13 mouse cellular contexts compared by ENCODE assay signal in the genomic region with DNA sequence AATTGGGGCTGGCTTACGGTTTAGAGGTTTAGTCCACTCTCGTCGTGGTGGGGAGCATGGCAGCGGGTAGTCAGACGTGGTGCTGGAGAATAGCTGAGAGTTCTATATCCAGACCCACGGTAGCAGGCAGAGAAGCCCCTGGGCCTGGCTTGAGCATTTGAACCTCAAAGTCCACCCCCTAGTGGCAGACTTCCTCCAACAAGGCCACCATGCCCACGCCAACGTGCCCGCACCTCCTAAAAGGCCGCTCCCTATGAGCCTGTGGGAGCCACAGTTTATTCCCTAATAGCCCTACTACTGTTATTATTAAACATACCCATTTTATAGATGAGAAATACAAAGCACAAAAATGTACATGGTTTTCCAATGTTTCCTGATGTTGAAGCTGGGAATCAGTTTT. TPM values are rescaled to one million over a fixed set of nuclear protein-coding genes. Genes with fewer than 3 reads are reported as not detected.
A peak's percentile ranks its signal among the peaks of the same experiment; 100 is the strongest.
DNase-seq lines count a peak whose midpoint lies in the region; ATAC-seq and TF ChIP-seq lines count a peak whose summit lies in the region.
"Had no signal": no experiment of that assay in that cellular context is flagged by ENCODE, and none has a peak within 500 bp of the region (broad histone marks: within the 10 kb centered on the region; RNA-seq: fewer than 3 reads in every experiment).

No protein-coding gene starts in this region.

- no peaks in the 10 kb centered on the region for H3K36me3 ChIP-seq in kidney, embryonic 15.5 days
- no peaks in the 10 kb centered on the region for H3K36me3 ChIP-seq in lung, embryonic 14.5 days (ENCODE audit: insufficient read depth)
- H3K36me3 ChIP-seq: embryonic facial prominence, embryonic 13.5 days; G1E; liver, embryonic 15.5 days had no signal

- ATAC-seq in kidney, embryonic 15.5 days (replicated peaks; ENCODE audit: low FRiP score): no peak
- ATAC-seq in lung, embryonic 14.5 days (ENCODE audit: insufficient read depth): no peak

- no peak overlapping the region for H3K4me3 ChIP-seq in kidney, embryonic 15.5 days (replicated peaks)
- no peak overlapping the region for H3K4me3 ChIP-seq in lung, embryonic 14.5 days (ENCODE audit: low read depth, low read length)
- H3K4me3 ChIP-seq: embryonic facial prominence, embryonic 13.5 days; liver, embryonic 15.5 days had no signal

- H3K4me1 ChIP-seq in kidney, embryonic 15.5 days: 0 out of 2 replicates have a peak, but pooled peaks cover 2% of the 10 kb centered on the region
- no peaks in the 10 kb centered on the region for H3K4me1 ChIP-seq in lung, embryonic 14.5 days (ENCODE audit: insufficient read depth)
- H3K4me1 ChIP-seq: liver, embryonic 15.5 days had no signal

- H3K9me3 ChIP-seq in kidney, embryonic 15.5 days (replicated peaks): no peaks in the 10 kb centered on the region
- no peaks in the 10 kb centered on the region for H3K9me3 ChIP-seq in lung, embryonic 14.5 days (ENCODE audit: low read depth, low read length)
- H3K9me3 ChIP-seq: embryonic facial prominence, embryonic 13.5 days; G1E; liver, embryonic 15.5 days had no signal

- no peaks in the 10 kb centered on the region for H3K27me3 ChIP-seq in kidney, embryonic 15.5 days
- H3K27me3 ChIP-seq in lung, embryonic 14.5 days (ENCODE audit: insufficient read depth, low read length): no peaks in the 10 kb centered on the region
- H3K27me3 ChIP-seq: embryonic facial prominence, embryonic 13.5 days had no signal

- peak; percentile 43 for TF ChIP-seq CTCF in lung, embryonic 14.5 days (IDR thresholded peaks at IDR 0.05; ENCODE audit: low read depth)

- H3K27ac ChIP-seq in kidney, embryonic 15.5 days: no peak overlapping the region
- H3K27ac ChIP-seq in lung, embryonic 14.5 days (ENCODE audit: low read depth): no peak overlapping the region
- H3K27ac ChIP-seq: embryonic facial prominence, embryonic 13.5 days; liver, embryonic 15.5 days had no signal

- no peak overlapping the region for H3K4me2 ChIP-seq in kidney, embryonic 15.5 days
- H3K4me2 ChIP-seq in lung, embryonic 14.5 days: no peak overlapping the region
- H3K4me2 ChIP-seq: embryonic facial prominence, embryonic 13.5 days; liver, embryonic 15.5 days had no signal

- peak; percentile 44 to 49 for DNase-seq in cerebellum, postnatal 10 days
- DNase-seq in cerebellum, adult 8-10 months: no peak
- peak; percentile 21 for DNase-seq in kidney, adult 9 months
- DNase-seq in lung, embryonic 14.5 days: peak; percentile 26
- DNase-seq in lung, postnatal 25 days (ENCODE audit: low spot score): no peak
- DNase-seq in R1 (ENCODE audit: low read depth, low spot score): peak; percentile 38
- no peak for DNase-seq in right cerebral cortex, postnatal 10 days (ENCODE audit: low spot score in 2 of 2)
- DNase-seq: adrenal gland, postnatal 10 days; right cerebral cortex, postnatal 14 days had no signal

- 86% methylated on average over 10 of the region's 10 CpGs for WGBS in kidney, embryonic 15.5 days
- WGBS in lung, embryonic 14.5 days: 81% methylated on average over 10 of the region's 10 CpGs

- no peak overlapping the region for H3K9ac ChIP-seq in kidney, embryonic 15.5 days
- no peak overlapping the region for H3K9ac ChIP-seq in lung, embryonic 14.5 days
- H3K9ac ChIP-seq: embryonic facial prominence, embryonic 13.5 days; liver, embryonic 15.5 days had no signal

RNA-seq across cellular contexts. Expression of a gene that starts 19.2 kb away (rescaled TPM):
- polyA plus RNA-seq in kidney, embryonic 15.5 days (2015; fragmentation: Nextera tagmentation; extraction: Ambion mirVana): 9.2 and 9.7 TPM in 2 replicates
- 7.1 and 7.7 TPM in 2 replicates for polyA plus RNA-seq in lung, embryonic 14.5 days (2014; fragmentation: Nextera tagmentation; extraction: Ambion mirVana)

Comparison
In these comparisons a context has a peak if more than half of its experiments do, and no peak if none do; other contexts are left out.
1. DNase-seq: peak in cerebellum, postnatal 10 days (2 of 2), kidney, adult 9 months (single experiment), lung, embryonic 14.5 days (single experiment) and R1 (single experiment); none in cerebellum, adult 8-10 months (single experiment), lung, postnatal 25 days (single experiment) and right cerebral cortex, postnatal 10 days (0 of 2).